Mouse (Mus musculus) megakaryocyte progenitor cell, adult 5-6 weeks (primary cell): ENCODE measurements at regions not wholly inside any gene's neighbourhood (a gene's known extent, or its start where the extent isn't known, plus 50 kb on each side); places are given as distances from the start of the nearest gene placed in this dataset.

Experiments used
- ATAC-seq: replicated peaks from 2 replicates; pipeline ENCODE4 v1.8.0; 2016; ENCODE audit warnings: mild to moderate bottlenecking, moderate TSS enrichment, inconsistent platforms; ENCODE audit not compliant: poor library complexity

GRCm38 (mm10) chr6:26205991-26206390 lies 396.9 kb upstream of the Pot1a start:
- peak; percentile 97 for ATAC-seq
